Mouse (Mus musculus) ZHBTc4 (cell line): ENCODE results near the gene Agbl3.

ENCODE experiments used
- DNase-seq: peaks from one replicate; pipeline ENCODE4 v3.0.0-alpha.2; 2011; ENCODE audit warnings: low read depth, low spot score

The Agbl3 gene

DNA sequence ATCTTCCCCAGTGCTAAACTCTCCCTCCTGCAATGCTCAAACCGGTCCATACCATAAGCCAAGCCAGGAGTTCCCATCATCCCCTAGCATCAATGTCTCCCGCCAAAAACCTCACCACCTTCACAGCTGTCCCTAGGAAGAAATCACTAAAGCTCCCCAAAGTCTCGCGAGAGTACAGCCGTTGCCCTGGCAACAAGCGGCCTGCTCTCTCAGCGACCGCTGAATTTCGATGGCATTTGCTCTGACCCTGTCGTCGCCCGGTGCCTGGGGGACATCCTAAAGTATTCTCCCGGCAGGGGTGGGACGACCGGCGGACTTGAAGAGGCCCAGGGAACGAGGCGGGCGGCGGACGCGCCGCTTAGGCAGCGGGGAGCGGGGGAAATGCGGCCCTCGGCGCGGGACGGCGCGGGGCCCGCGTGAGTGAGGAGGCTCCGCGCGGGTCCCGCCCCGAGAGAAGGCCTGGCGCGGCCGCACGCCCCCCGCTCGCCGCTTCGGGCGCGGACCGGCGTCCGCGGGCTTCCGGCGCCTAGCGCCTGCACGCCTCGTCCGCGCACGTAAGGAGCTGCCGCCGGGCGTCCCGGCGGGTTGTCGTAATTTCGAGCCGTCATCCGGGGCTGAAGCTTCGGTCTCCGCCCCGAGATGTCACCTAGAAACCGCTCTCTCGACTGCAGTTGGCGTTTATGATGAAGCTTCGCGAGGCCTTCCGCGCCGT is at the start of gene Agbl3:
Agbl3 (plus strand) TSS at position 202 of the 712 bp plus-strand sequence.
- peak; percentile 97 for DNase-seq

- DNase-seq = no peak
These were observed 49.2 kb upstream of the Agbl3 start for GRCm38 (mm10) chr6:34731007-34731406.

DNA sequence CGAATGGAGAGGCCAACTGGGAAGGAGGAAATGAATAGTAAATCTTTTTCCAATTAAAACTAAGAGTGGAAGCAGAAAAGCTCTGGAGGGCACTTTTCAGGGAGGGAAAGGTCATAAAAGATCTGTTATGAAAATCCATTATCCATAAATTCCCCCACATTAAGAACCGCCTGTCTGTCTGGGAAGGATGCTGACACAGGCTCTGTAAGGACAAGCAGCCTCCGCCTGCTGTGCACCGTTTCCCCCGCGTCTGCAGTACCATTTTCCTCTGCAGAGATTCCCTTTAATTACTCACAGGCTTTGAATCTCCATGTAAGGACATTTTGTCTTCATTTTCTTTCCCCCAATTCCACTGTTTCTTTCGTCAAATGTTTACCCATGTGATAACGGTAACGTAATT is 48.7 kb upstream of the Agbl3 start:
- no peak for DNase-seq

- no peak for DNase-seq
These were observed 45.1 kb upstream of the Agbl3 start for GRCm38 (mm10) chr6:34734940-34735695.

DNA sequence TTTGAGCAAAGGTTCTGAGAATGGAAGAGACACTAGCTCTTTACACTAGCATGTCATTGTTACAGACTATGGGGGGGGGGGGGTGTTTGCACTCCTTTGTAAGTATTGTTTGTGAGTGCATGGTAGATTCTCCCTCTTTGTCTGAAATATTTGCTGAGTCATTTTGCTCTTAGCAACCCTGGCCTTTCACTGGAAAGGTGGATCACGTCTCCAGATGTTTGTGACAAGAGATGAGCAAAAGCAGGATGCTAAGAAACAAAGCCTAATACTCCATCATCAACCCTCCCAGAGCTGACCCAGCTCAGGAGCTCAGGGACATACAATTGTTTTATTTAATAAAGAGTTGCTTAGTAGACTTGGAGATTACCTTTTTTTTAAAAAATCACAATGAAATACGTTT is 43.3 kb upstream of the Agbl3 start:
- DNase-seq = no peak

DNA sequence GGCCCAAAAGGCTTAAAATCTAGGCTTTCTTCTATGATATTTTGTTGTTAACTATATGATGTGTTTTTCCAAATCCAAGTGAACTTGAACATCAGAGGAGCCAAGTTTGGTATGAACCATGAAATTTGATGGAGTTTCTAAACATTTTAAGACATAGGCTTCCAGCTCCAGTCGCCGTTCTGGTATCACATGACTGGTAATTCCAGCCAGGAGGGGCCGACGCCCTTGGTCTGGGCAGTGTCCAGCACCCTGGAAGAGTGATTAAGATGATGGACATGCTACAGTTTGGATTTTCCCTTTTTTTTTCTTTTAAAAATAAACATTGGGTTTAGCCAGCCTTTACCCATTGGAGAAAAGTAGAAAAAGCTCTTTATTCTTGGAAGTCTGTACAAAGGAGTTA is 36.3 kb upstream of the Agbl3 start:
- no peak for DNase-seq

GRCm38 (mm10) chr6:34747846-34748245 is 32.4 kb upstream of the Agbl3 start:
- no peak for DNase-seq

GRCm38 (mm10) chr6:34748566-34748965 is 31.7 kb upstream of the Agbl3 start:
- DNase-seq = no peak

- no peak for DNase-seq
These were observed 30.7 kb upstream of the Agbl3 start for GRCm38 (mm10) chr6:34749526-34749925.

DNA sequence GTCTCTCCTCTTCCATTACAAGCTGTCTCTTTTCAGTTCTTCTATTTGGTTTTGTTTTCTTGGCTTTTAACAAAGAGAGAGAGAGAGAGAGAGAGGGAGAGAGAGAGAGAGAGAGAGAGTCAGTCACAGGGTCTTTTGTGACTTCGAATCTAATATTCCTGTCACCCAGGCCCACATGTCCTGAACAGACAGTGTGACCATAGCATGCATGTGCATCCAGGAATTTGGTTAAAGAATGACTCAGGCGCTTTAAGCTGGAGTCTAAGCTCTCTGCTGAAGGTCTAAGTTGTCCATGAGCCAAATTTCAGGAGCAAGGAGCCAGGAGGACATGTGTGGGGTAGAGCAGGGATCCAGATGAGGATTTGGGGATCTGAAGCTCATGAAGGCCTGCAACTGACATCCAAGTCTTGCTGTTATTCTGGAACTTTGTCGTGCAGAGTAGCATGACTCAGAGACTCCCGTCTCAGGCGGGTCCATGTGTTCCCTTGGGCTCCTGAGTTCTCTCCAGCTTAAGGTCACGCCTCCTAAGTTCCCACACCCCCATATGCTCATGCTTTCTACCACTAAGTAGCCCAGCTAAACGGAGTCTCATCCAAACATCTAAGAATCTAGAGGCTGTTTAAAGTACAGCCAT is 29.6 kb upstream of the Agbl3 start:
- DNase-seq = no peak

- DNase-seq = no peak
These were observed 28.6 kb upstream of the Agbl3 start for GRCm38 (mm10) chr6:34751625-34752024.

DNA sequence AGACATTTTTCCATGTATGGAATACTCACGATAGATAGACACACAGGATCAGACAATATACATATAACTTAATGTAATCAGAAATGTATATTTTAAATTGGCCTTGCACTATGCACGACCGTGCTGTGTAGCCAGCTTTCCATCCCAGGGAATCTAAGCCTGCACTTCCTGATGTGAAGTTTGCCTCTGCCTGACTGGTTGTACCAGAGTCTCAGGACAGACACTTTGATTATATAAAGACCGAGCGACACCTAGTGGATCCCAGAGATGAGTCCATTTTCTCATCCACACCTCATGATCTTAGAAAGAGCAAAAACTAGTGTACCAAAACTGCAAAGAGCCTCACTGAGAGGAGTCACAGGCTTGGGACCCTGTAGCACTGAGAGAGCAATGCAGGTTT is 25.8 kb upstream of the Agbl3 start:
- peak; percentile 83 for DNase-seq

- no peak for DNase-seq
These were observed 21.9 kb upstream of the Agbl3 start for GRCm38 (mm10) chr6:34758340-34758739.

- peak; percentile 80 for DNase-seq
These were observed 20.2 kb upstream of the Agbl3 start for GRCm38 (mm10) chr6:34760023-34760422.

DNA sequence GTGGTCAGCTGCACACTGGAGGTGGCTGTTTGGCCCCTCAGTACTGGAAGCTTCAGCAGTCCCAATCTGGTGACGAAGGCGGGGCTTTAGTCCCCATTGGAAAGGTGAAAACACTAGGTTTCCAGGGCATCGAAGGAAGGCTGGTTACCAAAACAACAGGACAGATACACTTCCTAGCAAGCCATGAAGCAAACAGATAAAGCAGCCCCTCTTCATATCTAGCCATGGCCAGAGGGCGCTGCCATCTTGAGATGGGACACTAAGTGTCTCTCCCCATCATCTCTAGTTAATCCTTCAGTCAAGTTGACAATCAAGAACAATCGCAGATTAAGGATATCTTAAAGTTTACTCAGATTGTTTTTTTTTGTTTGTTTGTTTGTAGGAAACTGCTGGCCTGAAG is 14.5 kb upstream of the Agbl3 start:
- DNase-seq = no peak

- no peak for DNase-seq
These were observed 10.2 kb upstream of the Agbl3 start for GRCm38 (mm10) chr6:34769984-34770383.

GRCm38 (mm10) chr6:34770491-34770890 is 9.7 kb upstream of the Agbl3 start:
- DNase-seq = no peak

DNA sequence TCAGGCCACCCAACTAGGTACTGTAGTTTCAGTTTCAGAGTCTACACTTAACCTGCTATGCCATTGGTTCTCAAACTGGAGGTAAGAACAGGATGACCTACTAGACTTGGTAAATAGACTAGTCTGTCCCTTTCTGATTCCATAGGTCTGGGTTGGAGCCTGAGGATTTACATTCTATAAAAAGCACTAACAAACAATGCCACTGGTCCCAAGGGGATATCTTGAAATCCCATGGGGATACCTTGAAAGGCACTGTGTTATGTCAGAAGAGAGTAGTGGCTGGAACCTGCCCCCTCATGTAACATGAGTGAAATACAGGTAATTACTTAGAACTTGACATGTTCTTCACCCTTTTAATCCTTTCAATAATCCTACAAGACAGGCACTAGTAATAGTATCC is 3.8 kb upstream of the Agbl3 start:
- DNase-seq = no peak

DNA sequence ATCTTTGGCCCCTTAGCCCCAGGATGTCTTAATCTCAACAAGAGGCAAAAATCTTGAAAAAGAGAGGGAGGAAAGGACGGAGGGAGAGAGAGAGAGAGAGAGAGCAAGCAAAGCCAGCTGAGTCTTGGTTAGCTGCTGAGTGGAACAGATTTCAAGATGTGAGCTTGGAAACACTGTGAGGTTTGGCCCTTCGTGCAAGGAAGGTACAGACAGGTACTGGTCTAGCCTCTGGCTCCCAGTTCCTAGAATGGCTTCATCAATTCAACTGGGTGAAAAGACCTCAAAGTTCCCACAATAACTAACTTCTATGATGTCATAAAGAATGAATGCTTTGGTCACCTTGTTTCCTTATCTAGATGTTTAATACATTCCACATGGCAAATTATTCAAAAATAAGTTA is 3.1 kb upstream of the Agbl3 start:
- no peak for DNase-seq

DNA sequence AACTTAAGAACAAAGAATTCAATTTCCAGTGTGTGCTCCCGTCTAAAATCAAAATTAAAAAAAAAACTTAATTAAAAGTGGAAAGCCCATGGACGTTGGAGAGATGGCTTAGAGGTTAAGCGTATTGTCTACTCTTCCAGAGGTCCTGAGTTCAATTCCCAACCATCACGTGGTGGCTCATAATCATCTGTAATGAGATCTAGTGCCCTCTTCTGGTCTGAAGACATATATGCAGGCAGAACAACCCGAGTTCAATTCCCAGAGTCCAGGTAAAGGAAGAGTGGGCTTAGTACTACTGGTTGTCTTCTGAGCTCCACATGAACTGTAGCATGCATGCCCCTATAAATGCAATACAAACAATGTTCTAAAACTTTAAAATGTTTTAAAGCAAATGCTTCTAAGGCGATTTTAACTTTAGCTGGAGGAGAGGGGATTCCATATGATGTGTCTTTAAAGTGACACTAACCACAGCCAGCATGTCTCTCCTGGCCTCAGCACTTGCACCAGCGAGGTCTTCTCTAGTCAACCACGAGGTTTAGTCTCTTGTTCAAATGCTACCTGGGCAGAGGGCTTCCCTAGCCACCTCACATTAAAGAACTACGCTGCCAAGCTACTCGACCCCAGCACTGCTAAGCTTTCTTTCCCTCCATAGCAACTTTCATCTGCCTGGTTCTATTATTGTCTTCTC is 2.1 kb upstream of the Agbl3 start:
- peak; percentile 46 for DNase-seq

- no peak for DNase-seq
These were observed 684 bp downstream of the Agbl3 start for GRCm38 (mm10) chr6:34780943-34781289.

DNA sequence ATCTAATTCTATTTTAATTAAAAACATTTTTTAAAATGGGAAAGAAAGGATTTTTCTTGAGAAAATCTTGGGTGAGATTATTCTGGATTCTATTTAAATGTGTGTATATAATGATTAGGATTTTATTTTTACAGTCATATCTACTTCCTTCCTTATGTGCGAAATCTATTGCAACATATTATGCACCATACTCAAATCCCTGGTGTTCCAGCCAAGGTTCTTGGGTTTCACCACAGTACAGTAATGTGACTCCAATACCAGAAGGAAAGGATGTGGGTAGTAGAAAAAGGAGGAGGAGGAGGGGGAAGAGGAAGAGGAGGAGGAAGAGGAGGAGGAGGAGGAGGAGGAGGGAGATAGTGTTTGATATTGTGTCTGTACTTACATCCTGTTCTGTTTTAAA is 2.3 kb downstream of the Agbl3 start:
- DNase-seq = no peak
